Mouse (Mus musculus): ENCODE results near the gene Pbrm1.

DNA sequence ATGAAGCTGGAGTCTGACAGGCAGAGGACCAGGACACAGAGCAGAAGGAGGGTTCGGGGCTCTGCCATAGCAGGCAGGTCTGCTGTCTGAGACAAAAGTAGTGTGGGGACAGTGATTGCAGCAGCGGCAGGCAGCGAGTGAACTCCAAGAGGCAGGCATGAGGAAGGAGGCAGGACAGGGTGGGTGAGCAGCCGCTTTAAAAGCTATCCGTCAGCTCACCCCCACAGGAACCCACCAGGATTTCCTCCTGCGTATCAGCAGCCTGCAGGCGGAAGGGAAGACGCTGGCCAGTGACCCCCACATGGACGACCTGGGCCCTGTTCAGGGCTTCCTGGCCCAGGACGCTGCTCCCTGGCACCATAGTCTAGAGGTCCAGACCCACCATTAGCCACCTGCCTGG lies 149.5 kb downstream of the Pbrm1 start, which contains the start of gene Stab1:
- no peak for TF ChIP-seq POLR2A (IDR thresholded peaks at IDR 0.05; ENCODE audit: low read depth, low read length)
- TF ChIP-seq CTCF (IDR thresholded peaks at IDR 0.05; ENCODE audit: extremely low read depth, insufficient read length, insufficient replicate concordance, low read depth, low read length), result no peak

All from small intestine, adult 2 months (tissue).